Mouse (Mus musculus): ENCODE data around the gene Zfp687. TPM values are rescaled to one million over a fixed set of nuclear protein-coding genes. Genes with fewer than 3 reads are reported as not detected.
A peak's percentile ranks its signal among the peaks of the same experiment; 100 is the strongest.

Zfp687 gene
- polyA plus RNA-seq, 1 experiment from 2014 or later: 29.7 TPM

GRCm38 (mm10) chr3:94984312-94984711, 30.9 kb downstream of the Zfp687 start:
- H3K27ac ChIP-seq (ENCODE audit: low read depth, low read length): no peak overlapping the region
- DNase-seq (ENCODE audit: low spot score, missing footprints) (peak; percentile 19), ATAC-seq (ENCODE audit: low FRiP score) (no peak)
- no peaks in the 10 kb centered on the region for H3K9me3 ChIP-seq (ENCODE audit: control insufficient read depth, low read length)
- 93% methylated on average over 11 of the region's 11 CpGs for WGBS
- no peaks in the 10 kb centered on the region for H3K27me3 ChIP-seq (ENCODE audit: control insufficient read depth, insufficient read depth, low read length)
- H3K36me3 ChIP-seq (ENCODE audit: control insufficient read depth, insufficient read depth, low read length): no peaks in the 10 kb centered on the region
- H3K4me2 ChIP-seq: no peak overlapping the region
- H3K9ac ChIP-seq (ENCODE audit: low read length): no peak overlapping the region
- no peaks in the 10 kb centered on the region for H3K4me1 ChIP-seq (ENCODE audit: control insufficient read depth, insufficient read depth, low read length)
- no peak overlapping the region for H3K4me3 ChIP-seq (ENCODE audit: low read depth, low read length)

GRCm38 (mm10) chr3:94974528-94975422, 40.5 kb downstream of the Zfp687 start, which contains the start of gene Pi4kb:
Pi4kb (plus strand) TSS chr3:94974731.
- DNase-seq (ENCODE audit: low spot score, missing footprints): peak; percentile 100

GRCm38 (mm10) chr3:94974026-94974527, 41.2 kb downstream of the Zfp687 start:
- WGBS: 24% methylated on average over 9 of the region's 9 CpGs
- ATAC-seq (ENCODE audit: low FRiP score) (peak; percentile 40), DNase-seq (ENCODE audit: low spot score, missing footprints) (no peak)
- H3K9ac ChIP-seq (ENCODE audit: low read length): peak overlapping the region; percentile 58
- H3K9me3 ChIP-seq (ENCODE audit: control insufficient read depth, low read length): no peaks in the 10 kb centered on the region
- H3K36me3 ChIP-seq (ENCODE audit: control insufficient read depth, insufficient read depth, low read length): no peaks in the 10 kb centered on the region
- H3K4me2 ChIP-seq: peak overlapping the region; percentile 66
- peak overlapping the region; percentile 70 for H3K4me3 ChIP-seq (ENCODE audit: low read depth, low read length)
- no peaks in the 10 kb centered on the region for H3K27me3 ChIP-seq (ENCODE audit: control insufficient read depth, insufficient read depth, low read length)
- H3K27ac ChIP-seq (ENCODE audit: low read depth, low read length): no peak overlapping the region
- peaks cover 11% of the 10 kb centered on the region for H3K4me1 ChIP-seq (ENCODE audit: control insufficient read depth, insufficient read depth, low read length)

More at GRCm38 (mm10) chr3:94974528-94975422, 40.5 kb downstream of the Zfp687 start, which contains the start of gene Pi4kb:
- H3K9me3 ChIP-seq (ENCODE audit: control insufficient read depth, low read length): no peaks in the 10 kb centered on the region
- peak within 1 kb of the TSS; percentile 74 for H3K27ac ChIP-seq (ENCODE audit: low read depth, low read length)
- WGBS: 0% methylated on average over 56 of the region's 57 CpGs
- no peaks in the 10 kb centered on the region for H3K27me3 ChIP-seq (ENCODE audit: control insufficient read depth, insufficient read depth, low read length)
- H3K4me1 ChIP-seq (ENCODE audit: control insufficient read depth, insufficient read depth, low read length): peaks cover 11% of the 10 kb centered on the region
- H3K9ac ChIP-seq (ENCODE audit: low read length): peak within 1 kb of the TSS; percentile 75
- H3K36me3 ChIP-seq (ENCODE audit: control insufficient read depth, insufficient read depth, low read length): no peaks in the 10 kb centered on the region
- peak; percentile 93 for ATAC-seq (ENCODE audit: low FRiP score)
- H3K4me3 ChIP-seq (ENCODE audit: low read depth, low read length): peak within 1 kb of the TSS; percentile 70
- peak within 1 kb of the TSS; percentile 66 for H3K4me2 ChIP-seq

GRCm38 (mm10) chr3:94973620-94974019, 41.6 kb downstream of the Zfp687 start:
- Histone ChIP-seq H3K9ac (ENCODE audit: low read length) (no peak overlapping the region; the same call in 1 of the 2 replicates), H3K9me3 (ENCODE audit: control insufficient read depth, low read length) (no peaks in the 10 kb centered on the region), H3K36me3 (ENCODE audit: control insufficient read depth, insufficient read depth, low read length) (no peaks in the 10 kb centered on the region), H3K27me3 (ENCODE audit: control insufficient read depth, insufficient read depth, low read length) (no peaks in the 10 kb centered on the region), H3K4me2 (peak overlapping the region; percentile 66; the same call in 1 of the 2 replicates), H3K4me3 (ENCODE audit: low read depth, low read length) (no peak overlapping the region), H3K27ac (ENCODE audit: low read depth, low read length) (no peak overlapping the region), H3K4me1 (ENCODE audit: control insufficient read depth, insufficient read depth, low read length) (peaks cover 11% of the 10 kb centered on the region)
- DNase-seq (ENCODE audit: low spot score, missing footprints) (no peak), ATAC-seq (ENCODE audit: low FRiP score) (no peak)
- WGBS: 84% methylated on average over 5 of the region's 5 CpGs

DNA sequence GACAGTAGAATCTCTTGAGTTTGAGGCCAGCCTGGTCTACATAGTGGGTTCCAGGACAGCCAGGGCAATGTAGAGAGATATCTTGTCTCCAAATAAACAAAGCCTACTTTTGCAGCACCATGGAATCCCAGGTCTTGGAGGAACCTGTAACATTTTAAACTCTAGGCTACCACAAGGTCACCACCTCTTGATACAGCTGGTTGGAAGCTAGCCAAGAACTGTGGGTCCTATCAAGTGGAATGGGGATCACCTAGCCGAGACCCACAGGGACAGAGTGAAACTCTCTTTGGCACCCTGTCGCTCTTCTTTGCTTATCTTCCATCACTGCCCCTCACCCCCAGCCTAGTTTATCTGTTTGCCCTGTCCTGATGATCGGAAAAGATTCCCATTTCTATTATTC, 42.7 kb downstream of the Zfp687 start:
- no peak overlapping the region for H3K9ac ChIP-seq (ENCODE audit: low read length)
- H3K4me3 ChIP-seq (ENCODE audit: low read depth, low read length): no peak overlapping the region
- H3K4me2 ChIP-seq: no peak overlapping the region
- DNase-seq (ENCODE audit: low spot score, missing footprints) (peak; percentile 54), ATAC-seq (ENCODE audit: low FRiP score) (no peak)
- H3K4me1 ChIP-seq (ENCODE audit: control insufficient read depth, insufficient read depth, low read length): peaks cover 11% of the 10 kb centered on the region
- no peaks in the 10 kb centered on the region for H3K9me3 ChIP-seq (ENCODE audit: control insufficient read depth, low read length)
- H3K27ac ChIP-seq (ENCODE audit: low read depth, low read length): no peak overlapping the region
- no peaks in the 10 kb centered on the region for H3K36me3 ChIP-seq (ENCODE audit: control insufficient read depth, insufficient read depth, low read length)
- 85% methylated on average over 3 of the region's 3 CpGs for WGBS
- no peaks in the 10 kb centered on the region for H3K27me3 ChIP-seq (ENCODE audit: control insufficient read depth, insufficient read depth, low read length)

DNA sequence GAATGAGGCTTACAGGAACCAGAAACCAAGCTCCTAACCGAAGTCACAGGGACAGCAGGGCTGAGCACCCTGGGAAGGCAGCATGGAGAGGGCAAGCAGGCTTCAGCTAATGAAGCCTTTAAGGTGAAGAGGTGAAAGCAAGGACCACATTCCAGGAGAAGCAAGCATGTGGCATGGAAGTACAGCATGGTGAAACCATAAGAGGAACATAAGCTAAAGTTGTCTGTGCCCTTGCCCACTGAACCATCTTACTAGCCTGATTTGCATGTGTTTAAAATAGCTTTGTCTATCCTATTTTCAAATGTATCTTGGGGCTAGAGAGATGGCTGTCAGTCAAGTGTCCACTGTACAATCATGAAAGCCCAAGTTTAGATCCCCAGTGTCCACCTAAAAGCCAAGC, 49.4 kb downstream of the Zfp687 start:
- no peak overlapping the region for H3K4me3 ChIP-seq (ENCODE audit: low read depth, low read length)
- H3K9me3 ChIP-seq (ENCODE audit: control insufficient read depth, low read length): no peaks in the 10 kb centered on the region
- no peak overlapping the region for H3K4me2 ChIP-seq
- H3K27me3 ChIP-seq (ENCODE audit: control insufficient read depth, insufficient read depth, low read length): no peaks in the 10 kb centered on the region
- no peak for DNase-seq (ENCODE audit: low spot score, missing footprints)
- no peak overlapping the region for H3K27ac ChIP-seq (ENCODE audit: low read depth, low read length)
- no peak overlapping the region for H3K9ac ChIP-seq (ENCODE audit: low read length)
- no peak for ATAC-seq (ENCODE audit: low FRiP score)
- H3K36me3 ChIP-seq (ENCODE audit: control insufficient read depth, insufficient read depth, low read length): no peaks in the 10 kb centered on the region
- no peaks in the 10 kb centered on the region for H3K4me1 ChIP-seq (ENCODE audit: control insufficient read depth, insufficient read depth, low read length)
- 69% methylated on average over 1 of the region's 1 CpGs for WGBS

DNA sequence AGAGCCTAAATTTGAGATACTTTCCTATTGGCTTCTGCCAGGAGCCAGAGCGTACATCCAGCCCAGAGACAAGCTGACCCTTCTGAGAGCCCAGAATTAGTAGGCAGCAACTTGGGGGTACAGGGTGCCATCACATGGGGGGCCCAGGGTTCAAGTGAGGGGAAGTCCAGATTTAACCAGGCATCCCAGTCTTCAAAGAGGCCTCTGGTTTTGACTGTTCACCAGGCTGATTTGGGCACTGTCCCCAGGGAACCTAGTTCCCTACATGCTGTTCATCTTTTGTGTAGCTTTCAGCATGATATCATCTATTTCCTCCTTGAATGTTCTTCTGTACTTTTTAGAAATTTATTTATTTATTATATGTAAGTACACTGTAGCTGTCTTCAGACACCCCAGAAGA, 50.3 kb downstream of the Zfp687 start:
- no peaks in the 10 kb centered on the region for H3K27me3 ChIP-seq (ENCODE audit: control insufficient read depth, insufficient read depth, low read length)
- no peak overlapping the region for H3K4me2 ChIP-seq
- no peaks in the 10 kb centered on the region for H3K36me3 ChIP-seq (ENCODE audit: control insufficient read depth, insufficient read depth, low read length)
- no peak overlapping the region for H3K9ac ChIP-seq (ENCODE audit: low read length)
- no peak overlapping the region for H3K27ac ChIP-seq (ENCODE audit: low read depth, low read length)
- ATAC-seq (ENCODE audit: low FRiP score): no peak
- H3K4me1 ChIP-seq (ENCODE audit: control insufficient read depth, insufficient read depth, low read length): no peaks in the 10 kb centered on the region; the same call in 1 of the 2 replicates
- DNase-seq (ENCODE audit: low spot score, missing footprints): no peak
- no peak overlapping the region for H3K4me3 ChIP-seq (ENCODE audit: low read depth, low read length)
- 84% methylated on average over 1 of the region's 1 CpGs for WGBS
- H3K9me3 ChIP-seq (ENCODE audit: control insufficient read depth, low read length): no peaks in the 10 kb centered on the region

DNA sequence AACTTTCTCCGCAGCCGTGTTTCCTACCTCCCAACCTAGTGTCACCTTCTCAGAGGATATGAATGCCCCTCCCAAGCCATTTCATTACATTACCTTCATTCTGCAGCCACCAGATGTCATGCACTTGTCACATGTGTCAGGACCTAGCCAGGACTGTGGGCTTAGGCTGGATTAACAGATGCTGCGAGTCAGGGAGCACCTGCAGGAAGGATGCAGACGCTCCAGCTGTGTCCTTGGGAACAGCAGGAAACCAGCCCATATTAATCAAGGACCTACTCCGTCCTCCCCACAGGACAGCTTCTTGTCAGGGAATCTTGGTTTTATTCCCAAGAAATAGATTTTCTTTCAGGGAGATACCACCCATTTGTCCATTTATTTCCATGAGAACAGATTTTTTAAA, 54.9 kb downstream of the Zfp687 start:
- Histone ChIP-seq H3K27ac (ENCODE audit: low read depth, low read length) (no peak overlapping the region), H3K4me3 (ENCODE audit: low read depth, low read length) (no peak overlapping the region), H3K9ac (ENCODE audit: low read length) (no peak overlapping the region), H3K36me3 (ENCODE audit: control insufficient read depth, insufficient read depth, low read length) (peaks cover 8% of the 10 kb centered on the region; the same call in 1 of the 2 replicates), H3K4me1 (ENCODE audit: control insufficient read depth, insufficient read depth, low read length) (no peaks in the 10 kb centered on the region; the same call in none of the 2 replicates), H3K27me3 (ENCODE audit: control insufficient read depth, insufficient read depth, low read length) (no peaks in the 10 kb centered on the region), H3K9me3 (ENCODE audit: control insufficient read depth, low read length) (no peaks in the 10 kb centered on the region), H3K4me2 (no peak overlapping the region)
- ATAC-seq (ENCODE audit: low FRiP score): no peak
- DNase-seq (ENCODE audit: low spot score, missing footprints): no peak
- WGBS: 52% methylated on average over 5 of the region's 5 CpGs

DNA sequence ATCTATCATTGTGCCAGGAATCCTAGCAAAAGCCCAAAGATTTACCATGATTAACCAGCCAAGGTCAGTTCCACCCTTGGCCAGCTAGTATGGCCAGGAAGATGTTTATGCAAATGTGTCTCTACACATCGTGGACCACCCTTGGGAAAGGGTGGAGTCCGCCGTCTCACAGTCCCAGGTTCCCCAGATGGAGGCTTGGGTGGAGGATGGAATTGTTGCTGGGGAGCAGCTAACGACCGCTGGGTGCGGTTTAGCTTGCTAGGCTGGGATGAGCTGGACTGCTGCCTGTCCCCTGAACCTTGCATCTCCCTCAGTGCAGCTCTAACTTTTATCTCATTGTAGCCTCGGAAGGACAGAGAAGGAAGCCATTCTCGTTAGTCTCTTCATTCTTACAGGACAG, 55.4 kb downstream of the Zfp687 start:
- Histone ChIP-seq H3K4me1 (ENCODE audit: control insufficient read depth, insufficient read depth, low read length) (peaks cover 4% of the 10 kb centered on the region), H3K9me3 (ENCODE audit: control insufficient read depth, low read length) (no peaks in the 10 kb centered on the region), H3K36me3 (ENCODE audit: control insufficient read depth, insufficient read depth, low read length) (peaks cover 8% of the 10 kb centered on the region; the same call in 1 of the 2 replicates), H3K27ac (ENCODE audit: low read depth, low read length) (no peak overlapping the region), H3K4me2 (no peak overlapping the region), H3K27me3 (ENCODE audit: control insufficient read depth, insufficient read depth, low read length) (no peaks in the 10 kb centered on the region), H3K9ac (ENCODE audit: low read length) (no peak overlapping the region), H3K4me3 (ENCODE audit: low read depth, low read length) (no peak overlapping the region)
- WGBS: 55% methylated on average over 8 of the region's 8 CpGs
- DNase-seq (ENCODE audit: low spot score, missing footprints) (no peak), ATAC-seq (ENCODE audit: low FRiP score) (no peak)

Measured in midbrain, embryonic 11.5 days (tissue).